Comparison of ENCODE assay signal across 9 mouse cellular contexts in genomic region chr3:36221743-36222682, GRCm38 (mm10). TPM values are rescaled to one million over a fixed set of nuclear protein-coding genes. Genes with fewer than 3 reads are reported as not detected.
DNase-seq lines count a peak whose midpoint lies in the region; ATAC-seq and TF ChIP-seq lines count a peak whose summit lies in the region.
"Had no signal": no experiment of that assay in that cellular context is flagged by ENCODE, and none has a peak within 500 bp of the region (broad histone marks: within the 10 kb centered on the region; RNA-seq: fewer than 3 reads in every experiment).

Gene Qrfpr, minus strand, starts transcription at chr3:36222313.

- no peak within 1 kb of the TSS for H3K27ac ChIP-seq in kidney, embryonic 15.5 days
- H3K27ac ChIP-seq in hindbrain, embryonic 10.5 days, result no peak within 1 kb of the TSS
- H3K27ac ChIP-seq in midbrain, embryonic 13.5 days, result no peak within 1 kb of the TSS
- H3K27ac ChIP-seq: liver, embryonic 14.5 days had no signal

- H3K4me3 ChIP-seq in kidney, embryonic 15.5 days (replicated peaks), result peak within 1 kb of the TSS; percentile 25
- peak within 1 kb of the TSS; percentile 45 for H3K4me3 ChIP-seq in hindbrain, embryonic 10.5 days
- H3K4me3 ChIP-seq in midbrain, embryonic 13.5 days (replicated peaks), result peak within 1 kb of the TSS; percentile 35

- no peak for TF ChIP-seq CTCF in brain, embryonic 14.5 days (IDR thresholded peaks at IDR 0.05; ENCODE audit: borderline replicate concordance, extremely low read depth, insufficient read depth, insufficient read length)

- peaks cover 29% of the 10 kb centered on the region for H3K27me3 ChIP-seq in kidney, embryonic 15.5 days
- H3K27me3 ChIP-seq in hindbrain, embryonic 10.5 days (ENCODE audit: insufficient read depth, poor library complexity, severe bottlenecking), result peaks cover 38% of the 10 kb centered on the region
- H3K27me3 ChIP-seq in midbrain, embryonic 13.5 days, result peaks cover 32% of the 10 kb centered on the region

- ATAC-seq in kidney, embryonic 15.5 days (replicated peaks; ENCODE audit: low FRiP score), result 0 out of 2 replicates have a peak, but pooled peaks have one; percentile 36
- peak; percentile 62; the same call in 1 of the 2 replicates for ATAC-seq in midbrain, embryonic 13.5 days

- peaks cover 7% of the 10 kb centered on the region; the same call in 1 of the 2 replicates for H3K4me1 ChIP-seq in kidney, embryonic 15.5 days
- H3K4me1 ChIP-seq in hindbrain, embryonic 10.5 days (replicated peaks), result peaks cover 8% of the 10 kb centered on the region
- peaks cover 10% of the 10 kb centered on the region for H3K4me1 ChIP-seq in midbrain, embryonic 13.5 days (replicated peaks)

- TF ChIP-seq POLR2A in brain, embryonic 14.5 days (IDR thresholded peaks at IDR 0.05; ENCODE audit: borderline replicate concordance, extremely low read depth, insufficient read depth, insufficient read length, poor library complexity, severe bottlenecking), result no peak

- no peak within 1 kb of the TSS for H3K9ac ChIP-seq in kidney, embryonic 15.5 days
- H3K9ac ChIP-seq in midbrain, embryonic 13.5 days (replicated peaks), result 0 out of 2 replicates have a peak within 1 kb of the TSS, but pooled peaks have one; percentile 14
- H3K9ac ChIP-seq: liver, embryonic 14.5 days had no signal

- DNase-seq in kidney, adult 8-10 months, result no peak
- peak; percentile 60 for DNase-seq in brain, embryonic 14.5 days (ENCODE audit: low read depth)
- peak; percentile 45 for DNase-seq in hindbrain, embryonic 10.5 days (ENCODE audit: low spot score)
- DNase-seq in gastrocnemius, postnatal 4 days (ENCODE audit: low spot score in 2 of 2), result no peak
- no peak for DNase-seq in T-cell, adult 2 months (ENCODE audit: low spot score)
- DNase-seq in testis, postnatal 14 days (ENCODE audit: low spot score), result no peak

- 9% methylated on average over 39 of the region's 39 CpGs for WGBS in kidney, embryonic 15.5 days
- WGBS in hindbrain, embryonic 10.5 days, result 10% methylated on average over 39 of the region's 39 CpGs
- 6% methylated on average over 39 of the region's 39 CpGs for WGBS in midbrain, embryonic 13.5 days

- peak within 1 kb of the TSS; percentile 63 for H3K4me2 ChIP-seq in kidney, embryonic 15.5 days
- peak within 1 kb of the TSS; percentile 63 for H3K4me2 ChIP-seq in midbrain, embryonic 13.5 days (replicated peaks)

- H3K9me3 ChIP-seq in kidney, embryonic 15.5 days (replicated peaks), result no peaks in the 10 kb centered on the region
- no peaks in the 10 kb centered on the region for H3K9me3 ChIP-seq in hindbrain, embryonic 10.5 days
- no peaks in the 10 kb centered on the region for H3K9me3 ChIP-seq in midbrain, embryonic 13.5 days

- H3K36me3 ChIP-seq in kidney, embryonic 15.5 days, result no peaks in the 10 kb centered on the region
- H3K36me3 ChIP-seq in hindbrain, embryonic 10.5 days, result no peaks in the 10 kb centered on the region
- H3K36me3 ChIP-seq in midbrain, embryonic 13.5 days, result no peaks in the 10 kb centered on the region

RNA-seq across cellular contexts. Expression of gene Qrfpr, which starts in this region (rescaled TPM):
- polyA plus RNA-seq in kidney, embryonic 15.5 days (2015; fragmentation: Nextera tagmentation; extraction: Ambion mirVana), result not detected in 2 replicates
- 1.4 and 1.5 TPM in 2 replicates for polyA plus RNA-seq in brain, embryonic 14.5 days (2012; rRNA removed)
- not detected in 2 replicates for polyA plus RNA-seq in hindbrain, embryonic 10.5 days (2016; fragmentation: Nextera tagmentation; extraction: Ambion mirVana)
- polyA plus RNA-seq in midbrain, embryonic 13.5 days (2015; fragmentation: Nextera tagmentation; extraction: Ambion mirVana), result 0.28 and 0.73 TPM in 2 replicates
- not detected for total RNA-seq in gastrocnemius, postnatal 4 days (2021)
- polyA plus RNA-seq: liver, embryonic 14.5 days had no signal

Comparison
In these comparisons a context has a peak if more than half of its experiments do, and no peak if none do; other contexts are left out.
1. Peak in ATAC-seq, H3K4me3 ChIP-seq and H3K4me2 ChIP-seq in kidney, embryonic 15.5 days; RNA of the gene not detected or under 1 TPM.
2. Peak in DNase-seq and H3K4me3 ChIP-seq in hindbrain, embryonic 10.5 days; RNA of the gene not detected or under 1 TPM.
3. Peak in ATAC-seq, H3K4me3 ChIP-seq, H3K9ac ChIP-seq and H3K4me2 ChIP-seq in midbrain, embryonic 13.5 days; RNA of the gene not detected or under 1 TPM.